Mouse (Mus musculus) cerebellum, adult 2 months (tissue): ENCODE data around the gene Abhd14b.

Source experiments
- CTCF ChIP-seq: fragments of 200-500 bp; IDR thresholded peaks from 2 replicates; pipeline ENCODE4 v1.5.1; 2011; ENCODE audit warnings: low read depth, mild to moderate bottlenecking, control low read depth, low read length, moderate library complexity, borderline replicate concordance; ENCODE audit not compliant: insufficient read depth
- POLR2A ChIP-seq: fragments of 200-500 bp; IDR thresholded peaks from 2 replicates; pipeline ENCODE4 v1.6.1; 2011; ENCODE audit warnings: low read length, control low read depth, borderline replicate concordance; ENCODE audit not compliant: insufficient read depth

GRCm38 (mm10) chr9:106456325-106457162, 9.3 kb downstream of the Abhd14b start:
- TF ChIP-seq POLR2A (no peak), CTCF (no peak)
